Mouse (Mus musculus): ENCODE results near the gene Cwh43.

The Cwh43 gene

GRCm38 (mm10) chr5:73480700-73481099, 74.8 kb downstream of the Cwh43 start, which contains the start of gene Dcun1d4:
Dcun1d4 (plus strand) TSS chr5:73481000.
- no peak for DNase-seq (ENCODE audit: low spot score)

GRCm38 (mm10) chr5:73481401-73481800, 75.5 kb downstream of the Cwh43 start:
- no peak for DNase-seq (ENCODE audit: low spot score)

GRCm38 (mm10) chr5:73482381-73482780, 76.5 kb downstream of the Cwh43 start:
- peak; percentile 39 for DNase-seq (ENCODE audit: low spot score)

DNA sequence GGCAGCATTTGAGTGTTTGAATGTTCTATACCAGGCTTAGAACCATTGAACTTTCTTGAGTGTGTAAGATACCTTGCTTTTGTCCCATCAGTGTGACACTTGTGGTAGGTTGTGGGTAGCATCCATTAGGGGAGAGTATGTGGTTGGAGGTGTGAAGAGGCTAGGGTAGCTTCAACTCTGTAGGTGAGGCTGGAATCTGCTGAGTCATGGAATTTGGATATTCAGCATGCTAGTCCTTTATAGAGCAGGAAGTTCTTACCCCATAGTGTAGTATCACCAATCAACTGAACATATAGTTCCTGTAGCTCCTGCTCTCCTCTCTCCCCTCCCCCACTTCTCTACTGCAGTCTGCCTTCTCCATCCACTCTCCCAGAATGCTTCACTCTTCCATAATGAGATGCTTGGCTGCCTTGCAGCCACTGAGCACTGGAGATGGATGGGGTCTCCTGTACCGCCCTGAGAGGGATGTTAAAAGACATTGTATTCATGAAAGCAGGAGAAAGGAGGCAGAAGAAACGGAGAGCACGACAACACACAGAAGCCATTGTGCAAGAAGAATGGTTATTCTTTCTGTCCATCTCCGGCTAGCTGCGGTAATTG, 78.2 kb downstream of the Cwh43 start:
- DNase-seq (ENCODE audit: low spot score): no peak

DNA sequence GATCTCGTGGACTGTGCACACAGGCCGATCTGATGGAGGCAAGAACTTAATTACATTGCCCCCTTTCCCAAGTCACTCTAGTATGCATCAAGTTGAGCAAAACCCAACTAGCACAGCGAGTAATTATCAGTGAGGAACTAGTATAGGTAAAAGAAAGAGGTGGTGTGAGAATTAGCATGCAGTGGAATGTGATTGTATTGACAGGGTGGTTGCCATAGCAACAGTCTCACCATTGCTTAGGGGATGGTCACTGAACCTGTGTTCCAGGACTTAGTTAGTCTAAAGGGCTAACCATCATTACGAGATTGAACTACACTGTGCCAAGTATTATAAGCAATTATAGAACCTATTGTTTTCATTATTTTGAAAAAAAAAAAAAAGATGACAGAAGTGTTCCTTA, 80.6 kb downstream of the Cwh43 start:
- DNase-seq (ENCODE audit: low spot score): no peak

- DNase-seq (ENCODE audit: low spot score): no peak
Measured at GRCm38 (mm10) chr5:73489915-73490314, 84.0 kb downstream of the Cwh43 start.

DNA sequence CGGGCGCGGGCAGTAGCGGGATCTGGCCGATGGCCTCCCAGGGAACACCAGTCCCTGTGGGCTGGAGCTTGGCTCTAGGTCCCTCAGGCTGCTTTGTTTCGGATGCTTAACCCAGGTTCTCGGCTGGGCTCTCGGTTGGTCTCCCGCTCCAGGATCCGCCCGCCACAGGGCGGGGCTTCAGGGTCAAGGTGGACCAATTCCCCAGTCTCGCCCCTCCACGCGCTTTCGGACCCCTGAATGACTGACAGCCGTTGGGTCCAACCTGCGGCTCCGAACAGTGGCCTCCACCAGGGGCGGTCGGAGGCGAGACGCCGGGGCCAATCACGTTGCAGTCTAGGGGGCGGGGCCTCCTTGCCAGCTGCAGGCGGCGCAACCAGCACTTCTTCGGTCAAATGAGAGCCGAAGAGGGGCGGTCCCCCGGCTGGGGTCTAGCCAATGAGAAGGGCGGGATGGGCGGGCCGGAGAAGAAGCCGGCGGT, 84.8 kb downstream of the Cwh43 start:
- DNase-seq (ENCODE audit: low spot score): peak; percentile 100

- DNase-seq (ENCODE audit: low spot score): no peak
Measured at GRCm38 (mm10) chr5:73491074-73491836, 85.4 kb downstream of the Cwh43 start.

GRCm38 (mm10) chr5:73491837-73492720, 86.2 kb downstream of the Cwh43 start:
- DNase-seq (ENCODE audit: low spot score): peak; percentile 88

DNA sequence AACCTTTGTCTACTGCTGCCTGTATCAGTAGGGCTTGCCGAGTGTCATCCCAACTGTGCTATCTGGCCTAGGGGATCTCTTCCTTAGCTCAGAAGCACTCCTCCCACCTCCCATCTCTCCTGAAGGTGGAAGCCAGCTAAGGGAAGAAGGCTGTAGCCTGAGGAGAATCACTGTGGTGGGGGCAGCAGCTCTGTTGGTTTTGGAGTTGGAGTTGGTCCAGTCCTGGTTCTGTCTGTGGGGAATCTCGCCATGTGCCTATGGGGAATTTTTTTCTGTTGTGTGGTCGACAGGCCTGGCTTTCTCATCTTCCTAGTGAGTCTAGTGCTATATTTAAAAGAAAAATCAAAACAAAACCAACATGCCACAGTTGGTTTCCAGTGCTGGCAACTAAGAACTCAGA, 91.5 kb downstream of the Cwh43 start:
- DNase-seq (ENCODE audit: low spot score): no peak

DNA sequence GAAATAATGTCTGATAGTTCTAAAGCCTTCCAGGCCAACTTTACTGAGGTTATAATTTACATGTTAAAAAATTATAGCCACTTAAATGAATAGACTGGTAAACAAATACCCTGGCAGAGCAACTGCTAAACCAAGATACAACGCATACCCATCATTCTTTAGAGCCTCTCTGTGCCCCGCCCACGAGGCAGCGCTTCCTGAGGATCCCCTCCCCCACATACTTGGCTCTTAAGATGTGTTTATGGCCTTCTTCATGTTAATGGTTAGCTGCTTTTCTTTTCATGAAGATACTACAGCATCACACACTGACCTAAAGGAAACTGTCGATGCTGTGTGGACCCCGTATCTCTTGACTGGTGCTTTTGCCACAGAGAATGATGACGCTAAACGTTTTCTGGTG, 92.7 kb downstream of the Cwh43 start:
- no peak for DNase-seq (ENCODE audit: low spot score)

GRCm38 (mm10) chr5:73500867-73501440, 95.1 kb downstream of the Cwh43 start:
- DNase-seq (ENCODE audit: low spot score): peak; percentile 27

DNA sequence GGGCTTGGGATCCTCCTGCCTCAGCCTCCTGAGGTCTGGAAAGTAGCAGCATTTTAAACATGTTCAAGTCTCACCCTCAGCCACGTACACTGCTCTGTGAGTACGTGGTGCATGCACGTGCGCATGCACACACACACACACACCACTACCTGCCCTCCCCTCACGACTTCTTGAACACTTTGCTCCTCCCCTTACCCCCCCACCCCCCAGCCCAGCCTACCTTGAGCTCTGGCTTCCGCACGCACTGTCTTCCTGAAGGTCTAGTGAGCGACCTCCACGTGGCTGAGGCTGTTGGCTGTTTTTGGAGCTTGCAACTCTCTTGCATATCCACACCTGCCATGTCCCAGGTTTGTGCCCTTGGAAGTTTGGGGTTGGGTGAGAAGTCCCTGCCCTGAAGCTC, 96.5 kb downstream of the Cwh43 start:
- DNase-seq (ENCODE audit: low spot score): no peak

All from adipocyte (in vitro differentiated cells).